Mouse (Mus musculus) layer of hippocampus, postnatal 36 days (tissue): ENCODE measurements around the gene Stim1. TPM values are rescaled to one million over a fixed set of nuclear protein-coding genes. Genes with fewer than 3 reads are reported as not detected.

Experiments
- DNase-seq, 2 experiments: peaks; one replicate each; pipeline ENCODE4 v3.0.0; 2022
- total RNA-seq, 2 experiments: library from RNA; stranded (reverse); gene quantifications; 2 replicates each; pipeline ENCODE4 v1.2.3; 2021

The Stim1 gene
- total RNA-seq, result 10 to 100 TPM; 66.1 to 67.8 TPM

DNA sequence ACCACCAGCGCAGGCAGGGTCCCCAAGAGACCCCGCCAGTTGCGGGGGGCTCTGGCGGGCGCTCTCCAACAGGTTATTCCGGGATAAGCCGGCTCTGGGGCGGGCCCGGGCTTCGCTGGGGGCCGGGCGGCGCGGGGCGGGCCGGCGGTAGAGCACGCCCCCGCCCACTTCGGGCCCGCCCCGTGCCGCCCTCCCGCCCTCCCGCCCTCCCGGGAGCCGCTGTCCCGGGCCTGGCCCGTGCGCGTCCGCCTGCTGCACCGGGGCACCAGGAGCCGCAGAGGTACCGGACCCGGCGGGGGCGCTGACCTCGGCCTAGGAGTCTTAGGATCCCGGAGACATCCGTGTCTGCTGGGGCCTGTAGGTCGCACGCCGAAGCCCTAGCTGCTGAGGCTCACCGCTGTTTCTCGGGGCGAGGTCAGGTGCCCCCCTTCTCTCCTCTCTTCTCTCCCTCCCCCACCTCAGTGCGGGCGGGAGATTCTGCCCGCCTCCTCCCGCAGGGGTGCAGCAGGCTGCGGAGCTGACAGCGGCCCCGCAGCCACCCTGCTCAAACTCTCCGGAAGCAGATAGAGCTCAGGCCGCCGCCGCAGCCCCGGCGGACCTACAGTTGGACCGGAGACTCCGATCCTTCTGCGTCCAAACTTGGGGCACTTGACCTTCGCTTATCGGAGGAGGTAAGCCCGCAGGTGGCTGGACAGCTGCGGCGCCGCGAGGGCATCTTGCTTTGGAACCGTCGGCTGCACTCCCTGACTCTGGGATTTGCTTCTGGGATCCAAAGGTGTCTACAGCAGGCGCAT lies at the start of gene Stim1:
TSS of gene Stim1 (plus strand) at position 206 of the 794 bp plus-strand sequence.
- DNase-seq, result peak; percentile 50 to 56

DNA sequence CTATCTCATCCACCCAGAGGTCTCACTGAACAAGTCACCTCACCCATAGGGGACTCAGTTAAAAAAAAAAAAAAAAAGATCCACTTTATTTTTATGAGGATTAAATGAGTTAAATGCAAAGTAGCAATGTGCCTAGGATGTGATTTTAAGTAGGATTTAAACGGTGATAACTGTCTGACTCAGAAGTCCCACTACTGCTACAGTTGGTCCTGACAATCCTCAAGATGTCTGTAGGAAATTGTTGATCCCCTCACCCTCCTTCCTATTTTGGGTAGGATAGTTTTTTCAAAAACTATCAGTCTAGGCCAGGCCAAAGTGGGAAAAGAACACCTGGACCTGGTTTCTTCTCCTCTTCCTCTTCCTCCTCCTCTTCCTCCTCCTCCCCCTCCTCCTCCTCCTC lies 45.7 kb upstream of the Stim1 start:
- DNase-seq, result no peak

DNA sequence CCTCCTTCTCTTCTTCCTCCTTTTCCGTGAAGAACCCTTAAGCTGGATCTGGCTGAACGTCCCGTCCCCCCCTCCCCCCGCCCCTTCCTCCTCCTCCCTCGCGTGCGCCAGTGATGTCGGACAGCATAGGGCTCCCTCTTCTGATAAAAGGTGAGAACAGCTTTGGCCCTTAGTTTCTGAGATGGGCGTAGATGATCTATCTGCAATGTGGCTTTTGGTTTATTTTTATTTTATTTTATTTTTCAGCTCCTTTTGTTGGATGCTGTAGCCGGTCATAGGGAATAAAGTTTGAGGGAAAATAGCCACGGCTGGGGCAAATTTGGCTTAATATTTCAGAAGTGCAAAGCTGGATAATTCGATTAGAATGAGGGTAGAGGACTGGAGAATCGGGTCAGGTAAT lies 45.3 kb upstream of the Stim1 start:
- DNase-seq, result no peak

DNA sequence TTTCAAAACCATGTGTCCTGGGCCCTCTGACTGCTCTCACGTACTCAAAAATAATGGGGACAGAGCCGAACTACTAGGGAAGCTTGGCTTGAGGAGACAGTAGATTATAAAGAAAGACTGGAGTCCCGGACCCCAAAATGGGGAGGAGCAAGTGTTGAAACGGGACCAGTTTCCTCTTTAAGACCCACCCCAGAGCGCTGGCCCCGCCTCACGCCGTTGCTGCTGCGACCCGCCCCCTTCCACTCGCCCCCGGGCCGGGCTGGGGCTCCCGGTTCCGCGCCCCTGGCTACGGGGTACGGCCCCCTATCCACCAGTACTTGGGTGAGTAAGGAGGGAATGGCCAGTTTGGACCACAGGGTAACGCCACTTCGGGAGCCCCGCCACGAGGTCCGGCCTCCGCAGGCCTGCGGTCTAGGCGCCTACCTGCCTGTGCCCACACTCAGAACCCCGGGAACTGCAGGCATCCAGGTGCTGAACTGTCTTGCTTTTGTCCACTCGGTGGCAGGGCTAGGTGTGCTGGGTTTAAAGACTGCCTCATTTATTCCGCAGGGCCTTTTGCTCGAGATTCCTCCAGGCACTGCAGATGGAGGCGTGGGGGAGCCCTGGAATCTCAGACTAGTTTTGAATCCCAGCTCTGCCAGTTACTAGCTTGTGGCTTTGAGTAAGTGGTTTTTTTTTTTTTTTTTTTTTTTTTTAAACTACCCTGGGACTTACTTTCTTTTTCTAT lies 44.6 kb upstream of the Stim1 start:
- DNase-seq, result peak; percentile 71

DNA sequence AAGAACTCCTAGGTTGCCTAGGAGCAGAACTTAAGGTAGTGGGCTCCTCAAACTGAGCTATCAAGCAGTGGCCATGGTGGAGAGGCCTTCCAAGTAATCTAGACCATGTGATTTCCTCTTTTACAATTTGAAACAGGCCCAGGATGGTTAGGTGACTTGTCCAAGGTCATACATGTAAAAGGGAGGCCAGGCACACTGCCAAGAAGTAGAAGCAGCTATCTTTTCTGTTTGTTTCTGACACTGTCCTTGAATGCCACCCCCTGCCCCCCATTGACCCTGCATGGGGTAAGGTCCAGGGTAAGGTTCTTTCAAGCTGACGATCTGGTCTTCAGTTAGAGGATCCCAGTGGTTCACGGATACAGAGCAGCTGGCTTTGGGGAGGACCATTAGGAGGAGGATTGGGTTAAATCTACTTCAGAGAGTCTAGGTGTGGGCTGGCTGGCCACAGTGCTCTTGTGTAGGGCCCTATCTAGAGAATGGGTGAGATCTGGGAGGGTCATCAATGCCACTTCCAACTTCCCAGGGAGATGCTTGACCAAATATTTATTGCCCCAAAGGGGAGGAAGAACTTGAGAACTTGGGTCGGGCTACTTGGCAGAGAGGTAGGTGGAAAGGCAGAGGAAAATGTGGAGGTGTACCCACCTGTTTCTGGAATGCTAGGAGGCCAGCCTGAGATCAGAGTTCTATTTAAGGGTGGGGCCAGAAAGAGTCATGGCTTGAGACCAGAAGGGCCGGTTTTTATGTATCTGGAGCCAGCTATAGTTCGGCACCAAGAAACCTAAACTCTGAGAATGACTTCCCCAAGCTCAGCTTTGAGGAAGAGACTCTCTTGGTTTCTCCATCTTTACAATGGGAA lies 43.5 kb upstream of the Stim1 start:
- DNase-seq, result no peak

DNA sequence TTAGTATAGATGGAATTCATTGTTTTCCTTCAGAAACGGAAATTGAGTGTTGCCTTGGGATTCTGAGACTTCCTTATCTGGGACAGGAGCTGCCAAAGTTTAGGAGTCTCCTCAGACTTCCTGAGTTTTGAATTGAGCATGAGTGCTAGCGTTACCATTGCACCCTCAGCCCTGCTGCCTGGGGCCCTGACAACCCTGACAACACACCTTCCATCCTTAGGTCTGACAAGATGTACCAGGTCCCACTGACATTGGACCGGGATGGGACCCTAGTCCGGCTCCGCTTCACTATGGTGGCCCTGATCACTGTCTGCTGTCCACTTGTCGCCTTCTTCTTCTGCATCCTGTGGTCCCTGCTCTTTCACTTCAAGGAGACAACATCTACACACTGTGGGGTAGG lies 41.6 kb upstream of the Stim1 start:
- DNase-seq, result no peak

DNA sequence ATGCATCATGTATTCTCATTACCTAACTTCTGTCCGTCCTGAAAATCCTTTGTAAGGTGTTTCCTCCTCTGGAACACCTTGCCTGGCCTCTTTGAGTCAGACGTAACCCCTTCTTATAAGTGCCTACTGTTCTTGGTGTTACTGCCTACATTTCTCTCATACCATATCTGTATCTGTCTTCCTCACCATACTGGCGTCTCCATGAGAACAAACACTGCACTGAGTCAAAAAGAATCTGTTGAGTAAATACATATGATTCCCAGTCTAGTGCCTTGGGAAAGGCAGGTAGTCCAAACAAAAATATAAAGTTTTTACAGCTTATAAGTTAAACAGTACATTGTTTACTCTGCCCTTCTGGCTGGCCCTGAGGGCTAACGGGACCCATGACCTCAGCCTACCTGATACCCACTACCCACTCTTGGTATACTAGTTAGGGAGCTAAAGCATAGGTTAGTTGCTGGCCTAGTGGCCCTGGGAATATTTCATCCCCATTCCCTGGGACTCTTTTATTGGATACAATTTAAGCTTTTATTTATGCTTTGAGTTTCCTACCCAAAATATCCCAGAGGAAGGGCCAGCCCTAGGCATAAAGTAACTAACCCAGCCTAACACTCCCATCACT lies 39.4 kb upstream of the Stim1 start:
- no peak for DNase-seq

DNA sequence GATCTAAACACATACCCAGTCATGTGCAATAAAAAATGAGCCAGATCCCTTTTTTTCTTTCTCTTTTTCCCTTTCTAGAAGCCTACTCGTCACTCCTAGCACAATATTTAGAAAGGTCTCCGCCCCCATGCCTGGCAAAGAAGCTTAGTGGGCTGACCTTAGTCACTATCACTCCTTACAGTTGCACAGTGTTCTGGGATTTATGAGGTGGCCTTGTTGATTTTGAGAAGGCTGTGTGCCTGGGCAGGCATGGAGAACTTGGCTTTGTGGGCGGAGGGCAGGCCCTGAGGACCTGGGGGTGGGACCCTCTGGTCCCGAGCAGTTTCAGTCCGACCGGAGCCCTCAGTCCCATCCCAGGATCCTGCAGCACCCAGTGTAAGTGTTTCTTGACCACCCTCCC lies 37.8 kb upstream of the Stim1 start:
- no peak for DNase-seq

DNA sequence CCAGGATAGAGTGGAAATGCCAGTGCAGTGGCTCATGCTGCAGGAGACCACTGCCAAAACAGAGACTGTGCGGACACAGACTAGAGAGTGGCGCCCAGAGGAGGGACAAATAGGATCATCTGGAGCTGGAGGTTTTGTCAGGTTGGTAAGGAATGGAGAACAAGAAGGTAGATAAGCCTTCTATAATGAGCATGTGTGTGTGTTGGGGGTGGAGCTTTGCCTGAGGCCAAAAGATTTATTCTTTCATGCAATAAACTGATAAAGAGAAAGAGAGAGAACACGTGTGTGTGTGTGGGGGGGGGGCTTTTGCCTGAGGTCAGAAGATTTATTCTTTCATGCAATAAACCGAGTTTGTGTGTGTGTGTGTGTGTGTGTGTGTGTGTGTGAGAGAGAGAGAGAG lies 34.5 kb upstream of the Stim1 start:
- no peak for DNase-seq

DNA sequence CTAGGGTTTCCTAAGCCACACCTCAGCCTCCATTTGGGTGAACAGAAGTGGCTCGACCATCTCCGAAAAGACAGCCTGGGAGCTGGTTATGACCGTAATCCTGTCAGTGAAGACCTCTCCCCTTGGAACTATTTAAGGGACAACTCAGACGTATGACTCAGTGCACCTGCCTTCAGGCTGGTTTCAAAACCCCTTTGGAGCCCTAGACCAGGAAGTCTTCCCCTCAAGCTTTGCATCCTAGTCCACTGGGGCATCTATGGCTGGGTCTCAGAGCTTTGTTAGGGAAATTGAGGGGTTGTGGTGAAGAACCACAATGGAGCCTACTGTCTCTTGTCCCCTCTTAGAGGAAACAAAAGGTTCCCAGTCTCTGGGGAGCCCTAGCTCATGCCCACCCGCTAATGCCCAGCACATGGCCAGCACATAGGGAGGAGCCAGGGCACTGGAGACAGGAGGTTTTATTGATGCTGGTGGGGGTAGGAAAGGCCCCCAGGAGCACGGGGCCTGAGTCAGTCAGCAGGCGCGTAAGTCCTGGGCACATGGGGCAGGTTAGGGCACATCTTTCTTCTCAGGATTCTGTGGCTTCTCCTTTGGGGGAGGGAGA lies 28.8 kb upstream of the Stim1 start:
- peak in 1 of 2 experiments; percentile 40 for DNase-seq

DNA sequence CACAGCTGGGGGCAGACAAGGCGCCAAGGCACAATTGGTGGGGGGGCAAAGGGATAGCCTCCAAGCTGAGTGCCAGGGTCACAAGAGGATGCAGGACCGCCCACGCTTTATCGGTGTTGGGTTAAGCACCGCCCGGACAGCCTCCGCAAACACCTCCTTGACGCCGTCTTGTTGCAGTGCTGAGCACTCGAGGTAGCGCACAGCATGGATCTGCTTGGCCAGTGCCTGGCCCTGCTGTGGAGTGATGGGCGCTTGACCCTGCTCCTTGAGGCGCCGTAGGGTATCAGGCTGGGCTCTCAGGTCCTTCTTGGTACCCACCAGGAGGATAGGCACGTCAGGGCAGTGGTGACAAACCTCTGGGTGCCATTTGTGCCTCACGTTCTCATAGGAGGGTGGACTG lies 28.0 kb upstream of the Stim1 start:
- DNase-seq, result no peak

DNA sequence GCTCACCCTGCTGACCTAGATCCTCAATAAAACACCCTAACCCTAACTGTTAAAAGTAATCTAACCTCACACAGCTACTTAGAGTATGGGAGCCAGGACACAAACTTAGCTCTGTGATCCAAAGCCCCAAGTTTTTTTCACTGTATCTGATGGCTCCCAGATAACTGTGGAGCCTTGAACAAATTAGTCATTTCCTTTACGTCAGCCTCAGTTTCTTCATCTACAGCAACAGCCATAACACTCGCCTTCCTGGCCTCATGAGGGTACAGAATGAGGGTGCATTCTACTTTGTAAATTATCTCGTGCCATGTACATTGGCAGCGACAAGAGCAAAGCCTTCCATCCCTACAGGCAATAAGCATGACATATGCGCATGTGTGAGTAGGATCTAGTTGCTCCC lies 25.2 kb upstream of the Stim1 start:
- DNase-seq, result no peak

DNA sequence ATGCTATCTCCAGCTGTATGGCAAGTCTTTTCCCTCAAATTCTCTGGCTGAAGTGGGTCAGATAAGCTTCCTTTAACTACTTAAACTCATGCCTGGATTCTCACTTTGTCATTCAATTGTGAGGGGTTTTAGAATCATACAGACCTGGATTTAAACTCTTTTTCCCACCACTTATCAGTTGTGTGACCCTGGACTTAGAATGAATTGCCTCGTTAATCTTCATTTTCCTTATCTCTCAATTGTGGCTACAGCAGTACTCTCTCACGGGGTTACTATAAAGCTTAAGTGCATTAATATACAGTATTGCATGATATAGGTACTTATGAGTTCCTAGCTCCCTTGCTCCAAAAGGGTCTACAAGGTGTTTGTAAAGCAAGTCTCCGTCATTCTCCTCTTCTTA lies 24.7 kb upstream of the Stim1 start:
- DNase-seq, result no peak

DNA sequence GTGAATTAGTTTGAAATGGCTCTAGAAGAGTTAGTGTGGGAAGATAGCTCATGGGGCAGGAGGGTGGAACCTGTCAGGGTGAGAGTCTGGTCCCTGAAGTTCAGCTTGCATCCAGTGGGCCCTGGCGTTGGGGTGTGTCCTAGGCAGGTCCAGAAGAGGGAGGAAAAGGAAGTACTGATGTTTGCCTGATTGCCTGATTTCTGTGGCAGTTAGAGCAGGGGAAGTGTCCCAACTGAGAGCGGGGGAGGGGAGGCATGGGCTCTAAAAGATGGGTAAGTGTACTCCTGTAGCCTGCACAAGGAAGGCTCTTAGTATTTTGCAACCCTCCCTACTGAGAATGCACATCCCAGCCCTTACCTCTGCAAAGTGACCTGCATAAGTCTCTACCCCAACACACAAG lies 23.7 kb upstream of the Stim1 start:
- DNase-seq, result no peak

DNA sequence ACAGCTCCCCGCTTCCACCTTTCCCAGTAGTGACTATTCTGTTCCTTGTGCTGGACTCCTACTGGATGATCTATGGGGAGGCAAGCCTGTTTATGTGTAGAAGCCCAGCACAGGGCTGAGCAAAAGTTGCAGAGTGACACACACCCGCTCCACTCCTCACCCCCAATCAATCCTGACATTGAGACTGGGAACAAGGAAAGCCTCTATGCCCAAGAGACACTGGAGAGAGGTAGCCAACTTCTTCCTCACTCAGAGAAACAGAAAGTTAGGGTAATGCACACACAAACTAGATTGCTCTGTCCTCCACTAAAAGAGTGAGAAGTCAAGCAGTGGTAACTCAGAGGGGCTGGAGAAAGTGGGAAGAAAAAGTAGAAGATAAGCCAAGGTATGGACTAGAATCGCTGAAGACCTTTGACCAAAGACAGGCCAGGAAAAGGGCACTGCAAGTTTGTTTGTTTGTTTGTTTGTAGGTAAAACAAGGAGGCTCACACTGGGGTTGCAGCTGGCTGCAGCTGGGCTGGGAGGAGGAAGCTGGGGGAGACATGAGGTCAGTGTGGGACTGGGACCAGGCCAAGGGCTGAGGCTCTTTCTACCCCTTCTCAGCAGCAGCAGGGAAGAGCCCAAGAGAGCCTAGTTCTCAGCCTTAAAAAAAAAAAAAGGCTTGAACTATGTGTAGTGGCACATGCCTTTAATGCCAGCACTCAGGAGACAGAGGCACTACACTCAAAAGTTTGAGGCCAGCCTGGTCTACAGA lies 22.6 kb upstream of the Stim1 start:
- DNase-seq, result no peak

DNA sequence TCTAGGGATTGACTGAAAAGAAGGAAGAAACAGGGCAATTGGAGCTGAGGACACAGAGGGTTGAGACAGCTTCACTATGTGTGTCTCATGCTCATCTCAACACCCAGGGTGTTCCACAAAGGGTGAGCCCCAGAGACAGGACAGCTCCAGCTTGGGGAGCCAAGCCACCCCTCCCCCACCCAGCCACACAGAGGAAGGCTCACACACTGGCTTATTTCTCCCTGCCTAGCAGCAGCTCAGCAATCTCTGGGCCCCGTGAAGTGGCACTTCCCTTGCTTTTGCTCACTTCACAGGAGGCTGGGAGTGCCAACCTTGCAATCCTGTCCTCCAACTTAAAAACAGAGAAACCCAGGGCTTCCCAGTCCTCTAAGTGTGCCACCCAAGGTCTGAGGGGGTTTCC lies 21.8 kb upstream of the Stim1 start:
- no peak for DNase-seq

DNA sequence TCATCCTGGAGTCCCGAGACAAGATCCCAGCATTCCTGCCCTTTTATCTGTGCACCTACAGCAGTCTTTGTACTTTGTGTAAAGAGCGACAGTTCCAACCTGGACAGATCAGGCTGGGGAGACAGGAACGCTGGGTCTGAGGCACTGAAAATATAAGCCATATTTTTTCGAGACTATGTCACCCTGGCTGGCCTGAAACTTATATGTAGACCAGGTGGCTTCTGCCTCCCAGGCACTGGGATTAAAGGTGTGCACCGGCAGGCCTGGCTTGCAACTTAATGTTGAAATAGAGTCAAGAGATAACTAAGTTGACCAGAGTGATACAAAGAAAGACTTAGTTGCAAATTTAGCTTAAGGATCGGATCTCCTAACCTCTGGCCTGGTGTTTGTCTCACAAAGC lies 21.3 kb upstream of the Stim1 start:
- no peak for DNase-seq

DNA sequence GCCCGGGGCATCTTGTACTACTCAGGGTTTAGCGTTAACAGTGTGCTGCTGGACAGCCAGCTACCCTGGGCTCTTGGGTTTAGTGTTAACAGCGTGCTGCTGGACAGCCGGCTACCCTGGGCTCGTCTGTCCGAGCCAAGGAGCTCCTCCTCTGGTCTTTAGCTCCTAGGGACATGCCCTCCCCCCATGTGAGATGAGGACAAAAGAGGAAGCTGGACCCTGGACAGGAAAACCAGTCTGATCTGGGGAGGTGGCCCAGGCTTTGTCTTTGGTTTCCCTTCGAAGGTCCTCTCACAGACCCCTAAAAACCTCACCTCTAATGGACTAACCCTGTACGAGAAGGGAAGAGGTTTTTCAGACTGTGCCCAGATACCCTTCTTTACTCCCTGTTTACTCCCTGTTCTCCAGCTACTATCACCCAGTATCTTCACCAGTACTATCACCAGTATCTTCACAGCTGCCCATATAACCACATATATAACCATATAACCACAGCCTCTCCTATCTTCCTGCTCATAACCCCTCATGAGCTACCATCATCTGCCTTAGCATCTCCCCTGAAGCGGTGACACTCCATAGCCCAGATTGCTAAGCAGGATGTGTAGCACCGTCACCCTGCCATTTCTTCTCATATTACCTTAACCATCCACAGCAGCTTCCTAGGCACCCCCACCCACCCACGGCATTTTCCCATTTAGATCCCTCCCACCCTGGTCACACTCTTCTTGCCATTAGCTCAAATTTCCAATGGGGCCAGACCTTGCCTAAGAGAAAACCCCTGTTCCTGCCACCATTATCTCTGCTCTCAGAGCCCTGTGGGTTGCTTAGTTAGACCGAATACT lies 20.4 kb upstream of the Stim1 start:
- no peak for DNase-seq

DNA sequence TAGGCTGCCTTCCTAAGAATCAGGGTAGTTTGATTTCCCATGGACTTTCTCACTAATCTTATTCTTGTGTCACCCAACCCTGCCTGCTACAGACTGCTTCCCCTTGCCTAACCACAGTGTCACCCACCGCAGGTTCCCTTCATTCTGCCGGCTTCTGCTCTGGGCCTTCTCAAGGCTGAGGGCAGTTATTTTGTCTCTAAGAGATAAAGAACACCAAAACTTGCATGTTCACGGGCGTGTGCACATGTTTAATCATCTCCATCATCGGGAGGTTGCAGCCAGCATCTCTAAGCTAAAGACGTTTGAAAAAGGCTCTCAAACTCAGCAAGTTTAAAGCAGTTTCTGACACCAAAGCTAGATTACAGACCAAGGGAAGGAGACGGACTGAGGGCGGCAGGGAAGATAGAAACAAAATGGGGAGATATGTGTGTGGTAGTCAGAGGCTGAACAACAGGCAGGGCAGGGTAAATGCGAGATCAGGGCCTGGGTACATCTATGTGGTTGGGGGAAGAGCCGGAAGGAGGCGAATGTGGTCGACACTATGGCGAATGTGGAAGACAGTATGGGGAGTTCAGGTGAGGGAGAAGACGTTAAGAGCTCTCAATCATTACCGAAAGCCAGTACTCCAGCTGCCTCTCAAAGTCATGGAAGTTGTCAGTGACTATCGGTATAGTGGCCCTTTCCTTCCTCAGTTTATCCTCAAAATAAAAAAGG lies 18.8 kb upstream of the Stim1 start:
- DNase-seq, result no peak

DNA sequence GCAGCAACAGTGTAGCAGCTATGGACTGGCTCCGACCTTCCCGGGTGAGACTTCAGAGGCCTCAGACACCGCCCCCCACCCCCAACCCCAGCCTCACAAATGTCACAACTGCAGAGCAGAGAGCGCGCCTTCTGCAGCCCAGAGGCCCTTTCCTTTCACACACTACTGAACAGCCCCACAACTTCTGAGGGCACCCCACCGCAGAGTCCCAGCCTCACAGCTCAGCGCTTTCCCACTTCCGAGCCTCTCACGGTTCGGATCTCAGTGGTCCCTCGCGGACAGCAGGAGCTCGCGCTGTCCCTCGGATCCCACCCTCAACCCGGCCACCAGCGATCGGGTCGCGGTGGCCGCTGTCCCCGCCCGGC lies 18.1 kb upstream of the Stim1 start:
- DNase-seq, result no peak
